Mouse (Mus musculus): ENCODE measurements around the gene Ctnna3.

DNA sequence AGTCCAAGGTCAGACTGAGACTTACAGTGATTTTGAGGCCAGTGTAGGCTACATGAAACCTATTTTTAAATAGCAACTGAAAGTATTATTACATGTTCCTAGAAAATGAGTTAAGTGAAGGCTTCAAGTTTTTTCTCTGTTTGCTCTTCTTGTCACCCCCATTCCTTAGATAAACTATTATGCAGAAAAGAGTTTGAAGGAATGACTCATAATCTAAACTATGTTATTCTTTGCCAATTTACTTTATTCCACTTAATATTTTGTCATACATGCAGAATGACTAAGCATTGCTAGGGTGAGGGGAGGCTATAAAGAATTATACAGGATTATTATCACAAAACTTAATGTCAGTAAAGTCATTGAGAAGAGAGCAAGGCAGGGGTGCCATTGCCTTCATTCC lies 479.0 kb downstream of the Ctnna3 start:
- TF ChIP-seq CTCF (IDR thresholded peaks at IDR 0.05; ENCODE audit: control insufficient read depth, insufficient read depth, insufficient read length) (no peak), MAX (IDR thresholded peaks at IDR 0.05) (no peak), MYOG (IDR thresholded peaks at IDR 0.05; ENCODE audit: control insufficient read depth, extremely low read depth, insufficient read length) (no peak), CEBPB (IDR thresholded peaks at IDR 0.05; ENCODE audit: low read depth) (no peak), USF1 (IDR thresholded peaks at IDR 0.05; ENCODE audit: low read depth) (no peak)
